Mouse (Mus musculus) limb, embryonic 11.5 days (tissue): Measurements from ENCODE around the gene Kcnk4. TPM values are rescaled to one million over a fixed set of nuclear protein-coding genes. Genes with fewer than 3 reads are reported as not detected.

ENCODE experiments used
- ATAC-seq: fragments of 200-750 bp; cut with Nextera tagmentation; 2 replicates; pipeline ENCODE4 v1.8.0; 2017; ENCODE audit warnings: low read depth; ENCODE audit not compliant: insufficient number of reproducible peaks, low FRiP score, low TSS enrichment
- DNase-seq: peaks from one replicate; pipeline ENCODE4 v3.0.0-alpha.2; 2015; ENCODE audit warnings: low spot score
- H3K27ac ChIP-seq: fragments of 300-500 bp; sonication (generic); replicated peaks from 2 replicates; pipeline ENCODE4 v1.5.1; 2014; ENCODE audit warnings: low read depth, mild to moderate bottlenecking, low read length
- H3K27me3 ChIP-seq: fragments of 300-500 bp; sonication (generic); 2 replicates; pipeline ENCODE4 v1.6.1; 2014; ENCODE audit warnings: mild to moderate bottlenecking, low read length, mixed read lengths; ENCODE audit not compliant: control insufficient read depth, insufficient read depth
- H3K36me3 ChIP-seq: fragments of 300-500 bp; sonication (generic); 2 replicates; pipeline ENCODE4 v1.6.1; 2014; ENCODE audit warnings: mild to moderate bottlenecking, low read length, moderate library complexity, mixed read lengths; ENCODE audit not compliant: control insufficient read depth, insufficient read depth
- H3K4me1 ChIP-seq: fragments of 300-500 bp; sonication (generic); 2 replicates; pipeline ENCODE4 v1.6.1; 2014; ENCODE audit warnings: low read length, mixed read lengths; ENCODE audit not compliant: control insufficient read depth, insufficient read depth
- H3K4me2 ChIP-seq: fragments of 300-500 bp; sonication (generic); 2 replicates; pipeline ENCODE4 v1.6.1; 2014; ENCODE audit warnings: low read depth, mild to moderate bottlenecking, moderate library complexity; ENCODE audit not compliant: severe bottlenecking
- H3K4me3 ChIP-seq: fragments of 300-500 bp; sonication (generic); 2 replicates; pipeline ENCODE4 v1.5.1; 2014; ENCODE audit warnings: low read depth, low read length
- H3K9ac ChIP-seq: fragments of 300-500 bp; sonication (generic); 2 replicates; pipeline ENCODE4 v1.6.1; 2014; ENCODE audit warnings: mild to moderate bottlenecking, low read length
- H3K9me3 ChIP-seq: fragments of 300-500 bp; sonication (generic); 2 replicates; pipeline ENCODE4 v1.6.1; 2016; ENCODE audit warnings: low read length; ENCODE audit not compliant: control insufficient read depth
- WGBS: fragments of 180-500 bp; shearing (Covaris S2); extraction: QIAGEN DNeasy Blood & Tissue Kit; methylation state at CpG from one replicate; pipeline ENCODE4 v1.1.7; 2014; 5-methylcytosine and 5-hydroxymethylcytosine counted together
- polyA plus RNA-seq: library from polyadenylated mRNA; unstranded; fragments of >200 nt; fragmentation: Nextera tagmentation; extraction: Ambion mirVana; gene quantifications from 2 replicates; pipeline ENCODE4 v1.2.1, GENCODE M21; 2014

The Kcnk4 gene
- polyA plus RNA-seq, 1 experiment from 2014 or later = 0.31 TPM

DNA sequence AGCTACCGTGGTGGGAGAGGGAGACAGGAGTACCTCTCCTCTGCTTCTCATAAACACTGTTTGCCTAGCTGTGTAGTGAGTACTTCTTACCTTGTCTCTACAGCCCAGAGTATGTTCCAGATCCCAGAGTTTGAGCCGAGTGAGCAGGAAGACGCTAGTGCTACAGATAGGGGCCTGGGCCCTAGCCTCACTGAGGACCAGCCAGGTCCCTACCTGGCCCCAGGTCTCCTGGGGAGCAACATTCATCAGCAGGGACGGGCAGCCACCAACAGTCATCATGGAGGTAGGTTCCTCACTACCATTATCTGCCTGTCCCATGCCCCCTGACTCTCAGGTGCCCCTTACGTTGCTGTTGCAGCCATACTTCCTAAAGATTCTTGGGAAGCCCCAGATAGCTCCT, 8.4 kb upstream of the Kcnk4 start:
- WGBS = 33% methylated on average over 5 of the region's 5 CpGs

DNA sequence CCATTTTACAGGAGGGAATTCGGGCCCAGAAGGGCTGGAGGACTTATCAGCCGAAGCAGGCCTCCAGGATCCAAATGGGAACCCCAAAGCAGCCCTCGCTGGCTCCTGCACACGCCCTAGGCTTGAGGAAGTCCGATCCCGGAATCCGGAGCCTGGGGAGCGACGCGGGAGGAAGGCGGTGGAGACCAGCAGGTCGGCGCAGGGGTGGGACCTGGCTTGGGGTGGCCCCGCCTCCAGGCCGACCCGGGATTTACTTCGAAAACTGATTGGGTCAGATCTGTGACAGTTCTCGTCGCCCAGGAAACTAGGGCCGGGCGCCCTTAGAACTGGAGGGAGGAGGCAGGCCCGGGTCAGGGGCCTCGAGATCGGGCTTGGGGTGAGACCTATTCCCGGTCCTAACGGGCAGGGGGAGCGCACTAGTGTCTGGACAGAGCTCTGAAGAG, 8.0 kb upstream of the Kcnk4 start, which contains the start of gene Gpr137:
Gpr137 (minus strand) TSS at position 232 of the 443 bp plus-strand sequence.
- DNase-seq = peak; percentile 90
- H3K9ac ChIP-seq = peak within 1 kb of the TSS; percentile 77
- WGBS = under 1% methylated on average over 27 of the region's 27 CpGs

More for the DNA sequence above, 8.4 kb upstream of the Kcnk4 start:
- Histone ChIP-seq H3K4me1 (peaks cover 13% of the 10 kb centered on the region), H3K4me3 (peak overlapping the region; percentile 69), H3K9ac (peak overlapping the region; percentile 24; the same call in 1 of the 2 replicates), H3K4me2 (peak overlapping the region; percentile 88), H3K36me3 (no peaks in the 10 kb centered on the region), H3K27ac (no peak overlapping the region), H3K9me3 (no peaks in the 10 kb centered on the region), H3K27me3 (no peaks in the 10 kb centered on the region)
- DNase-seq (no peak), ATAC-seq (no peak)

GRCm38 (mm10) chr19:6941372-6942248, 7.3 kb upstream of the Kcnk4 start, which contains the start of gene Bad:
Gene Bad, plus strand, starts transcription at chr19:6941861.
- Histone ChIP-seq H3K4me1 (peaks cover 13% of the 10 kb centered on the region), H3K27me3 (no peaks in the 10 kb centered on the region), H3K4me2 (peak within 1 kb of the TSS; percentile 88), H3K27ac (peak within 1 kb of the TSS; percentile 72), H3K9ac (peak within 1 kb of the TSS; percentile 77), H3K9me3 (no peaks in the 10 kb centered on the region), H3K4me3 (peak within 1 kb of the TSS; percentile 69), H3K36me3 (no peaks in the 10 kb centered on the region)
- ATAC-seq (peak; percentile 75), DNase-seq (peak; percentile 98)
- WGBS = under 1% methylated on average over 82 of the region's 83 CpGs

More for the DNA sequence above, 8.0 kb upstream of the Kcnk4 start, which contains the start of gene Gpr137:
- ATAC-seq = peak; percentile 72
- Histone ChIP-seq H3K27ac (peak within 1 kb of the TSS; percentile 72), H3K27me3 (no peaks in the 10 kb centered on the region), H3K36me3 (no peaks in the 10 kb centered on the region), H3K4me2 (peak within 1 kb of the TSS; percentile 88), H3K4me3 (peak within 1 kb of the TSS; percentile 69), H3K4me1 (peaks cover 13% of the 10 kb centered on the region), H3K9me3 (no peaks in the 10 kb centered on the region)

DNA sequence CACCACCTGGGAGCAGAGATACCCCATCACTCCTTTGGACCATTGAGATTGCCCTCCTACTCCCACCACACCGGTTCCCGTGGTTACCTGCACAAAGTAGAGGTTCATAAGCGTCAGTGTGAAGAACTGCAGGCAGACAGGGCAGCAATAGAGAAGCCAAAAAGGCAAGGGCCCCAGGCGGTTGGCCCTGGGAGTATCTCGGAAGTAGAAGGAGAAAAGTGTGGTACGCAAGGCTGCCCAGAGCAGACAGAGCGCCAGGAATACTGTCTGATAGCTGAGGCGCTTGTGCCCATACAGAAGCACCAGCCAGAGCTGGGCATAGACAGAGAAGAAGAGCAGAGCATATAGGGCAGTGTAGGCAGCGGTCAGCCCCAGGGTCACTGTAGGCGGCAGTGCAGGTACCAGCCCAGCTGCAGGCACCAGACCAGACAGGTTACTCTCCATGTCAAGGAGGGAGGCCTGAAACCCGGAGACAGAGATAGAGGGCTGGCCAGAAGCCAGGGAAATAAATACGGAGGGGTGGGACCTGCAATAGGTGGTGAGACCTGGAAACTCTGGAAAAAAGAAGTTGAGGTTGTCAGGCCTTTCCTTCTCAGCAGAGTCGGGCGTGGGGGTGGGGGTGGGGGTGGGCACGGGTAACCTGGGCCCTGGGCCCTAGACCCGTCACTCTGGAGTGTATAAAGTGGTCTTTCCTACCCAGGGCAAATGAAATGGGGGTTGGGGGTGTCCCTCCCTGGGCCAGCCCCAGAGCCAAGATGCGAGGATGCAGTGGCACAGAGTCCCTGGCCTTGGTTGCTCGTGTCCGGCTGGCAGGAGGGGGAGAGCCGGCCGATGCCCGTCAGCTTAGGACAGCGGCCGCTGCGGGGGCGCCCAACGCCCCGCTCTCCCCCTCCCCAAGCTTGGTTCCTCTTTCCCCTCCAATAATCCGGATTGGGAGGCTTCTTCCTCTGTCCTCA, 6.4 kb upstream of the Kcnk4 start:
- ATAC-seq (0 out of 2 replicates have a peak, but pooled peaks have one; percentile 19), DNase-seq (no peak)
- Histone ChIP-seq H3K27ac (no peak overlapping the region), H3K36me3 (no peaks in the 10 kb centered on the region), H3K4me3 (peak overlapping the region; percentile 69), H3K27me3 (peaks cover 7% of the 10 kb centered on the region), H3K9me3 (no peaks in the 10 kb centered on the region), H3K4me1 (peaks cover 13% of the 10 kb centered on the region), H3K4me2 (peak overlapping the region; percentile 88), H3K9ac (peak overlapping the region; percentile 77)
- 22% methylated on average over 28 of the region's 29 CpGs for WGBS

- peaks cover 13% of the 10 kb centered on the region for H3K4me1 ChIP-seq
- H3K27me3 ChIP-seq = peaks cover 19% of the 10 kb centered on the region
- 90% methylated on average over 20 of the region's 20 CpGs for WGBS
- ATAC-seq = no peak
- H3K27ac ChIP-seq = no peak overlapping the region
- H3K36me3 ChIP-seq = no peaks in the 10 kb centered on the region
- 0 out of 2 replicates have a peak overlapping the region, but pooled peaks have one; percentile 7 for H3K9ac ChIP-seq
- no peak for DNase-seq
- H3K4me2 ChIP-seq = no peak overlapping the region
- H3K4me3 ChIP-seq = no peak overlapping the region
- H3K9me3 ChIP-seq = no peaks in the 10 kb centered on the region
Measured at GRCm38 (mm10) chr19:6939106-6940002, 5.0 kb upstream of the Kcnk4 start.

DNA sequence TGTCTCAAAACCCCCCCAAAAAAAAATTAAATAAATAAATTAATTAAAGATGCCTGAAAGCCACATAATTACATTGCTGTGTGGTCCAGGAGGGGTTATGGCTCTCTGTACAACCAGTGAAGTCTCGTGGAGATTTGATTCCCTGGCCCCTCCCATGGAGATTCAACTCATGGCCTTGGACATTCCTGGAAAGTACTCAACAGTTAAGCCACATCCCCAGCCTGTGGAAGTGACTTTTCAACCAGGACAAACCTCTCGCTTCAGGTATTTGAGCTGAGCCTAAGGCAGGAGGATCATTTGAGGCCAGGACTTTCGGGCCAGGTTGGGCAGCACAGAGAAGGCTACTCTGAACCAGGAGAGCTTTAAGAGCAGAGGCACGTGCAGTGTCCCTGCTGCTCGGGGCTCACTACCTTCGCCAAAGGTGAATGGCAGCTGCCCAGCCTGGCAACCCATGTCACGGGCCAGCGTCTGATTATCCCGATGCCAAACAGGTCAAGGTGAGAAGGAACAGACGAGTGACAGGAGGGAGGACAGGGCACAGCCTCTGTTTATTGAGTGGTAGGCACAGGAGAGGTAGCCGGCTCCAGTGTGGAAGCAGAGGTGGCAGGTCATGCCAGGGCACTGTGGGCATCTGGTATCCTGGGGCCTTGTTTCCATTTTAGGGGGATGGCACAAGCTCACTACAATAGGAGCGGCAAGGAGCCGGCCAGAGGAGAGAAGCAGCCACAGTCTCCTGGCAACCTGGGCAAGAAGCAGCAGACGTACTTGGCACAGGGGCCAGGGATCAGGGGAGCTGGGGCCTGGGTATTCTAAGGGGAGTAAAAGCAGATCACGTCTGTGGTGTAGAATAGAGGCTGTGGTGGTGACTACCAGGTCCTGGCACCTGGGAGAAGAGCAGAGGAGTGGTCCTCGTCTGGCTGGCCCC, 3.5 kb upstream of the Kcnk4 start:
- no peak for ATAC-seq
- no peak overlapping the region for H3K4me2 ChIP-seq
- H3K9ac ChIP-seq = no peak overlapping the region
- DNase-seq = no peak
- H3K27ac ChIP-seq = no peak overlapping the region
- peaks cover 35% of the 10 kb centered on the region for H3K27me3 ChIP-seq
- H3K36me3 ChIP-seq = no peaks in the 10 kb centered on the region
- 80% methylated on average over 16 of the region's 16 CpGs for WGBS
- no peak overlapping the region for H3K4me3 ChIP-seq
- no peaks in the 10 kb centered on the region for H3K9me3 ChIP-seq
- peaks cover 17% of the 10 kb centered on the region for H3K4me1 ChIP-seq

GRCm38 (mm10) chr19:6936299-6936698, 2.0 kb upstream of the Kcnk4 start:
- DNase-seq (no peak), ATAC-seq (no peak)
- Histone ChIP-seq H3K36me3 (no peaks in the 10 kb centered on the region), H3K9ac (no peak overlapping the region), H3K27me3 (peaks cover 50% of the 10 kb centered on the region), H3K9me3 (no peaks in the 10 kb centered on the region), H3K4me2 (no peak overlapping the region), H3K4me1 (peaks cover 15% of the 10 kb centered on the region), H3K4me3 (no peak overlapping the region), H3K27ac (no peak overlapping the region)
- 17% methylated on average over 3 of the region's 3 CpGs for WGBS
